Mouse (Mus musculus): ENCODE data around the gene Vmn2r32. TPM values are rescaled to one million over a fixed set of nuclear protein-coding genes. Genes with fewer than 3 reads are reported as not detected.
"Not testable (repeated sequence)": the region's sequence is repeated elsewhere in the genome, so short reads cannot be mapped to it uniquely, and the experiment has no call there.

Vmn2r32 gene
- total RNA-seq (2021): not detected
- long read RNA-seq, experiment 1: 0 reads
- long read RNA-seq, experiment 2: 0 reads

GRCm38 (mm10) chr7:7479918-7480317 is at the start of gene Vmn2r32:
Gene Vmn2r32, minus strand, starts transcription at chr7:7480018.
- not testable (repeated sequence) for DNase-seq (ENCODE audit: low spot score in 2 of 2)

Other genes with a start within 250 kb of the Vmn2r32 start
- gene Vmn2r29, start 232.7 kb downstream of the Vmn2r32 start, total RNA-seq (2021): under 1 TPM; 0.22 to 0.23 TPM
- 1 to 10 TPM; 1.1 to 1.8 TPM for gene Gm45844, start 201.7 kb downstream of the Vmn2r32 start, total RNA-seq (2021)
- gene Clcn4, start 179.2 kb downstream of the Vmn2r32 start, total RNA-seq (2021): 10 to 100 TPM; 25.5 to 28.1 TPM
- gene Vmn2r30, start 142.4 kb downstream of the Vmn2r32 start, total RNA-seq (2021): not detected
- not detected for gene Gm45783, start 105.4 kb downstream of the Vmn2r32 start, total RNA-seq (2021)
- gene Vmn2r31, start 80.3 kb downstream of the Vmn2r32 start, total RNA-seq (2021): not detected
- not detected for gene Vmn2r33, start 86.8 kb upstream of the Vmn2r32 start, total RNA-seq (2021)
- gene Vmn2r34, start 209.5 kb upstream of the Vmn2r32 start, total RNA-seq (2021): not detected